Mouse (Mus musculus): ENCODE data around the gene Fabp7.

DNA sequence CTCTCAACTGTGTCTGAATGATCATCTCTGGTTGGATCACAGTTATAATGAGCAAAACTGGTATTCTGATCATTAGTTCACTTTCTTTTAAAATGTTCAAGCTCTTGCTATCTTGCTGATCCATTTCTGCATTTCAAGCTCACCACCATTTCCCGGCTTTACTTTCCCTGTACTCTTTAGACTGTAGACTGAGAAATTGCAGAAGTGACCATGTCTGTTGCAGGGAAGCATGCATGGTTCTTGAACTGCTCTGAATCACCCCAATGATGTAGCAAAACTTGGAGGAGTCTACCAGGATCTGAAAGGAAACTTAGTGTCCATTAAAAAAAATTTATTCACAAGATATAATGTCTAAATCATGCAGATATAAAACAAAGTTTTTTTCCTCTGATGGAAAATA, 8.3 kb downstream of the Fabp7 start:
- TF ChIP-seq CTCF (IDR thresholded peaks at IDR 0.05; ENCODE audit: low read depth, low read length) (no peak), POLR2A (IDR thresholded peaks at IDR 0.05; ENCODE audit: extremely low read depth, insufficient read depth, low read length) (no peak)
